Mouse (Mus musculus): ENCODE measurements at regions not wholly inside any gene's neighbourhood (a gene's known extent, or its start where the extent isn't known, plus 50 kb on each side); places are given as distances from the start of the nearest gene placed in this dataset.
A peak's percentile ranks its signal among the peaks of the same experiment; 100 is the strongest.

DNA sequence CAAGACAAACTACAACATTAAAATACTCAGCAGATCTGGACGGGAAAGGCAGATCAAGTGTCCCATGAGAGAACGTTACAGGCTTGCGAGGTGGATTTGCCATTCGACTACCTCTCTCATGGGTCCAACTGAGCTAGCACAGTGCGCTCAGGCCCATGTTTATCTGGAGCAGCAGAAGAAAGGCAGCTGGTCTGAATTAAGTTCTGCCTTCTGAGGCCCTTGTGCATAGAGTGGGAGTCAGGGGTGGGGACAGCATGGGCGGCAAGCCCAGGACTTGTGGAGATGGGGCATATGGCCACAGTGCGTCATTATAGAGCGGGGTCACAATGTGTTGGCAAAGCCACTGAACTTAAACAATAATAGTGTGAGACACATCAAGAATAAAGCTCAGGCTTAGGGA is 151.8 kb upstream of the Maf start:
- ATAC-seq (ENCODE audit: insufficient read depth, low read depth) (peak; percentile 44), DNase-seq (ENCODE audit: low spot score) (no peak)
- H3K9me3 ChIP-seq (replicated peaks; ENCODE audit: control insufficient read depth, low read length): no peaks in the 10 kb centered on the region
- 75% methylated on average over 8 of the region's 8 CpGs for WGBS
- no peak overlapping the region for H3K9ac ChIP-seq (replicated peaks; ENCODE audit: low read depth, low read length)
- H3K4me2 ChIP-seq (ENCODE audit: low read depth, low read length): no peak overlapping the region
- H3K4me3 ChIP-seq (ENCODE audit: low read depth, low read length): no peak overlapping the region
- no peaks in the 10 kb centered on the region for H3K36me3 ChIP-seq (replicated peaks; ENCODE audit: control insufficient read depth, insufficient read depth, low read length)
- H3K27me3 ChIP-seq (ENCODE audit: control insufficient read depth, insufficient read depth, low read length): no peaks in the 10 kb centered on the region
- H3K4me1 ChIP-seq (ENCODE audit: control insufficient read depth, insufficient read depth): no peaks in the 10 kb centered on the region
- no peak overlapping the region for H3K27ac ChIP-seq (ENCODE audit: low read depth)
- TF ChIP-seq CTCF (IDR thresholded peaks at IDR 0.05; ENCODE audit: low read depth) (no peak), EP300 (IDR thresholded peaks at IDR 0.05; ENCODE audit: low read depth) (no peak)

DNA sequence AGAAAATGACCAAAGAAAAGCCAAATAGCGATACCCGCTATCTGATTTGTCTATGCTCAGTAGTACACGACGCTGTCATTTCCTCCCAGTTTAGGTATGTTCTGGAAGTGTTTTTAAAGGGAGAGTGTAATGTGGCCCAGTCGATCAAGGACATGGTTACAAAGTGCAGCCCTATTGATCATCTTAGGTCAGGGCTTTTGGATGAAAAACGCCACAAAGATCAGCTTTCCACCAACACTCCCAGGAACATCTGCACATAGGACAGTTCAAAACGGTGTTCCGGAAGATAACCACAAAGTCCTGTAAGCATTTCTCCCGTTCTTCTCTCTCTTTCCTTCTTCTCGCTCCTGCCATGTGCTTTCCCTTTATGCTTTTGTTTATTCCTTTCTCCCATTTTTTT is 149.2 kb upstream of the Maf start:
- Histone ChIP-seq H3K4me2 (ENCODE audit: low read depth, low read length) (no peak overlapping the region), H3K9me3 (replicated peaks; ENCODE audit: control insufficient read depth, low read length) (no peaks in the 10 kb centered on the region), H3K4me1 (ENCODE audit: control insufficient read depth, insufficient read depth) (no peaks in the 10 kb centered on the region), H3K27me3 (ENCODE audit: control insufficient read depth, insufficient read depth, low read length) (no peaks in the 10 kb centered on the region), H3K9ac (replicated peaks; ENCODE audit: low read depth, low read length) (no peak overlapping the region), H3K4me3 (ENCODE audit: low read depth, low read length) (no peak overlapping the region), H3K27ac (ENCODE audit: low read depth) (no peak overlapping the region), H3K36me3 (replicated peaks; ENCODE audit: control insufficient read depth, insufficient read depth, low read length) (no peaks in the 10 kb centered on the region)
- no peak for DNase-seq (ENCODE audit: low spot score)
- ATAC-seq (ENCODE audit: insufficient read depth, low read depth): no peak
- WGBS: 84% methylated on average over 10 of the region's 10 CpGs
- no peak for TF ChIP-seq EP300 (IDR thresholded peaks at IDR 0.05; ENCODE audit: low read depth)
- no peak for TF ChIP-seq CTCF (IDR thresholded peaks at IDR 0.05; ENCODE audit: low read depth)

DNA sequence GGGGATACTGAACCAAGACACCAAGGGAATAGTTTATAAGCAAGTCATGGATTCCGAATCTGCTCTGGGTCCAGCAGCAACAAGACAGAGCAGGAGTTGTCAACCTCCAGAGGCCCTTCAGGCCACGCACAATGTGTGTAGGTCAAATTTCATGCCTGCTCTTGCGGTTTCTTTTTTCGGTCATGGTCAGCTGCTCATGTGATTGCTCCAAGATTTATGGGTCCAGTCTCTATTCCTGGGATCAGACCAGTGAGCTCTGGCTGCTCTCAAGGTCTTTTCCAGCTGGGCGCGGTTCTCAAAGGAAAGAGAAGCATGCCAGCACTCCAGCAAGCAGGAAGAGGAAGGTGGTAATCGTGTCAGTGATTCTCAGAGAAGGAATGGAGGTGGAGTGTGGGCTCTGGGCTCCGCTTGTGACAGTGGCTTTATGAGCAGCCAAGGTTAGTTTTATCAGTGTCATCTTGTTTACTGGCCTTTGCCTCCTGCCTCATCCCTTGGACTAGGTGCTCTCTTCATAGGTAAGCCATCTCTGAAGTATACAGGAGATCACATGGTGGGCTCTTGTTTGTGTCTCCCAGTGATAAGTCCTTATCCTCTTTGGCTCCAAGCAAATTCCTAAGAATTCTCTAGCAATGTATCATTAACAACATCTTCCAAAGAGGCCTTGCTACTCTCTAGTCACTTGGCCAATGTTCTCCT is 148.5 kb upstream of the Maf start:
- DNase-seq (ENCODE audit: low spot score) (no peak), ATAC-seq (ENCODE audit: insufficient read depth, low read depth) (no peak)
- no peaks in the 10 kb centered on the region for H3K9me3 ChIP-seq (replicated peaks; ENCODE audit: control insufficient read depth, low read length)
- no peak overlapping the region for H3K4me2 ChIP-seq (ENCODE audit: low read depth, low read length)
- WGBS: 90% methylated on average over 8 of the region's 8 CpGs
- H3K36me3 ChIP-seq (replicated peaks; ENCODE audit: control insufficient read depth, insufficient read depth, low read length): no peaks in the 10 kb centered on the region
- no peak overlapping the region for H3K9ac ChIP-seq (replicated peaks; ENCODE audit: low read depth, low read length)
- H3K27me3 ChIP-seq (ENCODE audit: control insufficient read depth, insufficient read depth, low read length): no peaks in the 10 kb centered on the region
- TF ChIP-seq EP300 (IDR thresholded peaks at IDR 0.05; ENCODE audit: low read depth): no peak
- H3K27ac ChIP-seq (ENCODE audit: low read depth): no peak overlapping the region
- no peaks in the 10 kb centered on the region for H3K4me1 ChIP-seq (ENCODE audit: control insufficient read depth, insufficient read depth)
- H3K4me3 ChIP-seq (ENCODE audit: low read depth, low read length): no peak overlapping the region

DNA sequence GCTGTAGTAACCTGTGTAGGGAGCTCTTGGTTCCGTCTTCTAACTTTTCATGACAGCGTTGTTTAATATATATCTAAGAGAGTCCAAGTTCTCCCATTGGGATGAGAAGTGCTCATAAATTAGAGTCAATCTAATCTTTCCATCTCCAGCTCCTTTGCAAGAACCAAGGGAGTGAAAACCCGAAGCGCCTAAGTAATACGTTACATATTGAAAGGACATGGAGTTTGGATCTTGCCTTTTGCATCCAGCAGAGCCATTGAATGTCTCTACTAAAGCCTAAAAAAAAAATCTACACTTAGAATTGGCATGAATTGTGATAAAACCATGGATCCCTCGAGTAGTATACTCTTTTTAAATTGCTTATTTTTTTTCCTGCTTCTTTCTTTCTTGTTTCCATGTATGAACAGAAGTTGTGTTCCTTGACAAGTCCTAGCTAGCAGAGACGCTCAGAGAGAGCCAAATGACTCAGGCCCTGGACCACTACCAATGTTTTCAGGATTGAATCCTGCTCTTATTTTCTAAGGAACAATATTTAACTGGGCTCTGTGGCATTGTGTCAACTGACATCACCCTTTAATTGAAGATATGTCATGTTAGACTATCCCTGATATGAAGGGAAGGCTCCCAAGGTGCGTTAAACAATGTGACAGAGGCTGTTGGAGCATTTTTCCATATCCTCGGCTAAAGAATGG is 146.8 kb upstream of the Maf start:
- Histone ChIP-seq H3K4me1 (ENCODE audit: control insufficient read depth, insufficient read depth) (no peaks in the 10 kb centered on the region), H3K4me3 (ENCODE audit: low read depth, low read length) (no peak overlapping the region), H3K9me3 (replicated peaks; ENCODE audit: control insufficient read depth, low read length) (no peaks in the 10 kb centered on the region), H3K9ac (replicated peaks; ENCODE audit: low read depth, low read length) (no peak overlapping the region), H3K36me3 (replicated peaks; ENCODE audit: control insufficient read depth, insufficient read depth, low read length) (no peaks in the 10 kb centered on the region), H3K27me3 (ENCODE audit: control insufficient read depth, insufficient read depth, low read length) (no peaks in the 10 kb centered on the region), H3K27ac (ENCODE audit: low read depth) (no peak overlapping the region), H3K4me2 (ENCODE audit: low read depth, low read length) (no peak overlapping the region)
- 74% methylated on average over 9 of the region's 9 CpGs for WGBS
- ATAC-seq (ENCODE audit: insufficient read depth, low read depth) (no peak), DNase-seq (ENCODE audit: low spot score) (no peak)
- no peak for TF ChIP-seq CTCF (IDR thresholded peaks at IDR 0.05; ENCODE audit: low read depth)
- TF ChIP-seq EP300 (IDR thresholded peaks at IDR 0.05; ENCODE audit: low read depth): no peak

DNA sequence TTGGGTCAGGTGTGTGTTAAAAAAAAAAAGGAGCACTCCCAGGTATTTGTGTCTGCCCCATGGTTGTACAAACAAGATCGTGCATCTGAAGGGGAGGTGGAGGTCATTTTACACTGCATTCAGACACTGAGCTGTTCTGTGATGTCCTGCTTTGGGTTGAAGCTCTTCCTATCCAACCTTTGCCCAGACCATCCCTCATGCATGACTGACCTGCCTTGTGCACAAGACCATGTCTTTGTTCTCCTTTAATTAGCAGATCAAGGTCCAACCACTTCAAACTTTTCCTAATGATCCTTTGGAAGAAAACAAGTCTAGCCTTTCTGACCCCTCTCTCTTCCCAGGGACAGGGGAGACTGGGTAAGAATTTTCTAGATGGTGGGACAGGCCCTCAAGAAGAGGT is 143.0 kb upstream of the Maf start:
- H3K4me2 ChIP-seq (ENCODE audit: low read depth, low read length): no peak overlapping the region
- H3K9me3 ChIP-seq (replicated peaks; ENCODE audit: control insufficient read depth, low read length): no peaks in the 10 kb centered on the region
- ATAC-seq (ENCODE audit: insufficient read depth, low read depth) (no peak), DNase-seq (ENCODE audit: low spot score) (no peak)
- H3K36me3 ChIP-seq (replicated peaks; ENCODE audit: control insufficient read depth, insufficient read depth, low read length): no peaks in the 10 kb centered on the region
- H3K27ac ChIP-seq (ENCODE audit: low read depth): no peak overlapping the region
- 53% methylated on average over 1 of the region's 1 CpGs for WGBS
- TF ChIP-seq CTCF (IDR thresholded peaks at IDR 0.05; ENCODE audit: low read depth): no peak
- TF ChIP-seq EP300 (IDR thresholded peaks at IDR 0.05; ENCODE audit: low read depth): no peak
- H3K4me3 ChIP-seq (ENCODE audit: low read depth, low read length): no peak overlapping the region
- no peaks in the 10 kb centered on the region for H3K4me1 ChIP-seq (ENCODE audit: control insufficient read depth, insufficient read depth)
- no peaks in the 10 kb centered on the region for H3K27me3 ChIP-seq (ENCODE audit: control insufficient read depth, insufficient read depth, low read length)
- H3K9ac ChIP-seq (replicated peaks; ENCODE audit: low read depth, low read length): no peak overlapping the region

DNA sequence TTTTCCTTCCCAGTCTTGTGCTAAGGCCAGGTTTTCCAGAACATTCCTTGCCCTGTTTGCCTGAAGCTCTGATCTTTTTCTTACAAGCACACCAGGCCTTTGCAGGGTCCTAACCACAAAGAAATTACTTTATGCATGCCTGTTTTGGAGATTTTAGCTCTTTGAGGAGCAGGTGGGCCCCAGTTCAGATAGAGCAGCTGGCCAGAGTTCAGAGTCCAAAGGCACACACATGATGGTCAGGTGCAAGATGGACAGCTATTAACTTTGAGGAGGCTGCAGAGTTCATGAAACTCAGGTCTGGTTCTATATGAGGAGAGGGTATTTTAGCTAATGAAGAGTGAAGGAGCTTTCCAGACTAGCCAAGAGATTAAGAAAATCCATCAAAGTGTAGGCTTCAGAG is 125.8 kb upstream of the Maf start:
- no peaks in the 10 kb centered on the region for H3K4me1 ChIP-seq (ENCODE audit: control insufficient read depth, insufficient read depth)
- H3K9me3 ChIP-seq (replicated peaks; ENCODE audit: control insufficient read depth, low read length): no peaks in the 10 kb centered on the region
- H3K36me3 ChIP-seq (replicated peaks; ENCODE audit: control insufficient read depth, insufficient read depth, low read length): no peaks in the 10 kb centered on the region
- no peak for TF ChIP-seq CTCF (IDR thresholded peaks at IDR 0.05; ENCODE audit: low read depth)
- H3K27ac ChIP-seq (ENCODE audit: low read depth): no peak overlapping the region
- no peak overlapping the region for H3K4me3 ChIP-seq (ENCODE audit: low read depth, low read length)
- H3K27me3 ChIP-seq (ENCODE audit: control insufficient read depth, insufficient read depth, low read length): no peaks in the 10 kb centered on the region
- H3K9ac ChIP-seq (replicated peaks; ENCODE audit: low read depth, low read length): no peak overlapping the region
- DNase-seq (ENCODE audit: low spot score): no peak
- H3K4me2 ChIP-seq (ENCODE audit: low read depth, low read length): no peak overlapping the region
- no peak for ATAC-seq (ENCODE audit: insufficient read depth, low read depth)
